Mouse (Mus musculus): ENCODE data around the gene Fance.

- TF ChIP-seq CTCF (IDR thresholded peaks at IDR 0.05; ENCODE audit: insufficient read depth, low read length) (peak; percentile 24; the same call in 1 of the 2 replicates), POLR2A (IDR thresholded peaks at IDR 0.05; ENCODE audit: borderline replicate concordance, extremely low read depth, low read depth, low read length) (no peak)
Measured at GRCm38 (mm10) chr17:28312232-28313211, 797 bp upstream of the Fance start.
